10 mouse cellular contexts compared by ENCODE assay signal in genomic region chr11:75925801-75926200, GRCm38 (mm10). TPM values are rescaled to one million over a fixed set of nuclear protein-coding genes. Genes with fewer than 3 reads are reported as not detected.
DNase-seq lines count a peak whose midpoint lies in the region; ATAC-seq lines count a peak whose summit lies in the region.
"Had no signal": no experiment of that assay in that cellular context is flagged by ENCODE, and none has a peak within 500 bp of the region (broad histone marks: within the 10 kb centered on the region; RNA-seq: fewer than 3 reads in every experiment).

No protein-coding gene starts in this region.

- peak overlapping the region; percentile 11; the same call in 1 of the 2 replicates for H3K4me2 ChIP-seq in heart, embryonic 14.5 days (ENCODE audit: low read length)
- H3K4me2 ChIP-seq: forebrain, embryonic 15.5 days had no signal

- 19% methylated on average over 7 of the region's 7 CpGs for WGBS in heart, embryonic 14.5 days

- no peak overlapping the region for H3K9ac ChIP-seq in heart, embryonic 14.5 days (ENCODE audit: low read length)
- H3K9ac ChIP-seq: forebrain, embryonic 15.5 days had no signal

- H3K27ac ChIP-seq in heart, embryonic 14.5 days (replicated peaks in 1 of 2; ENCODE audit: control insufficient read depth in 1 of 2, insufficient read depth in 1 of 2, low read depth in 2 of 2, low read length in 2 of 2), result peak overlapping the region in 1 of 2 experiments; percentile 75; a peak in 2 of 4 replicates
- H3K27ac ChIP-seq: forebrain, embryonic 15.5 days had no signal

- no peaks in the 10 kb centered on the region for H3K9me3 ChIP-seq in heart, embryonic 14.5 days (ENCODE audit: control insufficient read depth, low read length)
- H3K9me3 ChIP-seq: forebrain, embryonic 15.5 days had no signal

- H3K27me3 ChIP-seq in heart, embryonic 14.5 days (ENCODE audit: control insufficient read depth, insufficient read depth, low read length), result no peaks in the 10 kb centered on the region
- H3K27me3 ChIP-seq: forebrain, embryonic 15.5 days had no signal

- ATAC-seq in heart, embryonic 14.5 days (ENCODE audit: insufficient number of reproducible peaks, insufficient read depth, low FRiP score, low read depth), result peak; percentile 36; the same call in 1 of the 2 replicates
- ATAC-seq: forebrain, embryonic 15.5 days had no signal

- H3K4me1 ChIP-seq in heart, embryonic 14.5 days (ENCODE audit: control insufficient read depth in 2 of 2, insufficient read depth in 2 of 2, low read length in 2 of 2), result peaks cover 22 to 29% of the 10 kb centered on the region in 2 experiments

- intact Hi-C loops in left cerebral cortex, postnatal 4 days (cut with DNase I), result no loop called here
- intact Hi-C loops in left cerebral cortex, postnatal 10 days (cut with DNase I), result no loop called here

- DNase-seq in left cerebral cortex, postnatal 4 days, result peak; percentile 59
- DNase-seq in left cerebral cortex, postnatal 10 days (ENCODE audit: extremely low spot score in 1 of 2, low spot score in 2 of 2), result no peak
- DNase-seq in cerebellum, postnatal 14 days, result peak; percentile 66 to 75
- peak; percentile 45 for DNase-seq in lung, postnatal 36 days
- DNase-seq in MN1 (ENCODE audit: low spot score), result no peak
- no peak for DNase-seq in thymus, postnatal 10 days (ENCODE audit: low spot score in 2 of 2)
- DNase-seq in layer of hippocampus, postnatal 36 days, result no peak
- DNase-seq: liver, postnatal 0 days had no signal

- H3K36me3 ChIP-seq in heart, embryonic 14.5 days (ENCODE audit: control insufficient read depth, insufficient read depth, low read length), result no peaks in the 10 kb centered on the region
- H3K36me3 ChIP-seq: forebrain, embryonic 15.5 days had no signal

- H3K4me3 ChIP-seq in heart, embryonic 14.5 days (ENCODE audit: control insufficient read depth in 1 of 2, insufficient read depth in 1 of 2, low read depth in 1 of 2, low read length in 2 of 2), result no peak overlapping the region
- H3K4me3 ChIP-seq: forebrain, embryonic 15.5 days had no signal

RNA-seq across cellular contexts. Expression of gene Rph3al, which starts 12.4 kb away (rescaled TPM):
- 1 to 10 TPM; 2.9 to 4.3 TPM for total RNA-seq in left cerebral cortex, postnatal 4 days (2021)
- 1 to 10 TPM; 3.1 to 3.8 TPM for total RNA-seq in left cerebral cortex, postnatal 10 days (2021)
- 5.6 and 7.3 TPM in 2 replicates for polyA plus RNA-seq in heart, embryonic 14.5 days (2014; fragmentation: Nextera tagmentation; extraction: Ambion mirVana)
- 1 to 10 TPM; 6.6 to 8.6 TPM for total RNA-seq in layer of hippocampus, postnatal 36 days (2021)

Comparison
In these comparisons a context has a peak if more than half of its experiments do, and no peak if none do; other contexts are left out.
1. DNase-seq: peak in left cerebral cortex, postnatal 4 days (single experiment), cerebellum, postnatal 14 days (2 of 2) and lung, postnatal 36 days (single experiment); none in left cerebral cortex, postnatal 10 days (0 of 2), MN1 (single experiment), thymus, postnatal 10 days (0 of 2) and layer of hippocampus, postnatal 36 days (0 of 2).